Mouse (Mus musculus): Measurements from ENCODE around the gene Hnf4a. TPM values are rescaled to one million over a fixed set of nuclear protein-coding genes. Genes with fewer than 3 reads are reported as not detected.

Hnf4a gene
- polyA plus RNA-seq, 1 experiment = not detected

DNA sequence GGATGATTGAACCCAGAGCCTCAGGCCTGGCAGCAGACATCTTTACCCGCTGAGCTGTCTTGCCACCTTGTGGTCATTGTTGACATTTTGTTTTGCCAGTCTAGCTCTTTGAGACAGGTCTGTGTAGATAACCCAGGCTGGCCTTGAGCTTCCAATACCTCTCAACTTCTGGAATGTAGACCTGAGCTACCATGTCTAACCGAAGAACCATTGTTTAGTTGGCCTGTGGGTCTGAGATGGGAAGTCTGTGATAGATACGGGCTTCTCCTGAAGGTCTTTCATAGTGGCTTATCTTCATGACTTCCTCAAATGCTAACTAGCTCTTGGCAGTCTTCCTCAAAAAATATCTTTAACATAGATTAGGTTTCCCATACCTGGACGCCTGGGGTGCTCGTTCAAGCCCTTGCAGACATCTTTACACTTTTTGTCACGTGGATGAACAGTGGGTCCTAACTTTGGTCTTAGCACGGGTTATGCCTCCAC lies 19.2 kb downstream of the Hnf4a start:
- H3K4me3 ChIP-seq (ENCODE audit: insufficient read depth, poor library complexity, severe bottlenecking) = no peak overlapping the region
- H3K79me3 ChIP-seq (ENCODE audit: low read depth) = no peaks in the 10 kb centered on the region
- H3ac ChIP-seq (ENCODE audit: control insufficient read depth, insufficient read length, low read depth) = no peak overlapping the region
- no peaks in the 10 kb centered on the region for H3K79me2 ChIP-seq (ENCODE audit: control insufficient read depth, insufficient read depth)
- peaks cover 15% of the 10 kb centered on the region for H3K27me3 ChIP-seq (ENCODE audit: control insufficient read depth, insufficient read depth, insufficient read length)
- TF ChIP-seq FOSL1 (IDR thresholded peaks at IDR 0.05; ENCODE audit: insufficient read depth, low read length, poor library complexity, severe bottlenecking) = no peak
- TF ChIP-seq MYOD1 (IDR thresholded peaks at IDR 0.05; ENCODE audit: control insufficient read depth, insufficient read length, low read depth) = no peak
- no peak for TF ChIP-seq CTCF (IDR thresholded peaks at IDR 0.05; ENCODE audit: control insufficient read depth, insufficient read depth, insufficient read length)
- TF ChIP-seq CEBPB (IDR thresholded peaks at IDR 0.05; ENCODE audit: low read depth) = no peak
- TF ChIP-seq MAX (IDR thresholded peaks at IDR 0.05) = no peak
- no peak for TF ChIP-seq MYOG (IDR thresholded peaks at IDR 0.05; ENCODE audit: control insufficient read depth, extremely low read depth, insufficient read length)
- no peak for TF ChIP-seq USF1 (IDR thresholded peaks at IDR 0.05; ENCODE audit: low read depth)
- H3K36me3 ChIP-seq (ENCODE audit: control insufficient read depth, insufficient read depth) = no peaks in the 10 kb centered on the region

DNA sequence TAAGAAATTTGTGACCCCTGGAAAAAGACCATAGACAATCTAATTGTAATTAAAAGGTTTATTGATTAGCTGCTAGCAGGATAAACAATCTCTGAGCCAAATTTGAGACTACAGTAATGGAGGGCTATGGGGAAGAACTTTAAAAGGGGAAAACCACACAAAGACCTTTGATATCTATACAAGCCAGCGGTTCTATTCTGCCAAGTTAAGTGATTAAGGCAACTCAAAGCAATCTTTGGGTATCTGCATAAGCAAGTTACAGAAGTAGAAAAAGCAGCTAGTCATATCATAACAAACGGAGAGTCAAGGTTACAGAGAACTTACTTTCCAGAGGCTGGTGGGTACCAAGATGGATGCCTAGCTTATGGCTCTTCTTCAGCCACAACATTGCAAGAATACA lies 20.9 kb downstream of the Hnf4a start:
- TF ChIP-seq MYOD1 (IDR thresholded peaks at IDR 0.05; ENCODE audit: control insufficient read depth, insufficient read length, low read depth) (no peak), USF1 (IDR thresholded peaks at IDR 0.05; ENCODE audit: low read depth) (no peak), CEBPB (IDR thresholded peaks at IDR 0.05; ENCODE audit: low read depth) (no peak), CTCF (IDR thresholded peaks at IDR 0.05; ENCODE audit: control insufficient read depth, insufficient read depth, insufficient read length) (no peak), FOSL1 (IDR thresholded peaks at IDR 0.05; ENCODE audit: insufficient read depth, low read length, poor library complexity, severe bottlenecking) (no peak), MAX (IDR thresholded peaks at IDR 0.05) (no peak), MYOG (IDR thresholded peaks at IDR 0.05; ENCODE audit: control insufficient read depth, extremely low read depth, insufficient read length) (no peak)
- no peaks in the 10 kb centered on the region for H3K79me2 ChIP-seq (ENCODE audit: control insufficient read depth, insufficient read depth)

DNA sequence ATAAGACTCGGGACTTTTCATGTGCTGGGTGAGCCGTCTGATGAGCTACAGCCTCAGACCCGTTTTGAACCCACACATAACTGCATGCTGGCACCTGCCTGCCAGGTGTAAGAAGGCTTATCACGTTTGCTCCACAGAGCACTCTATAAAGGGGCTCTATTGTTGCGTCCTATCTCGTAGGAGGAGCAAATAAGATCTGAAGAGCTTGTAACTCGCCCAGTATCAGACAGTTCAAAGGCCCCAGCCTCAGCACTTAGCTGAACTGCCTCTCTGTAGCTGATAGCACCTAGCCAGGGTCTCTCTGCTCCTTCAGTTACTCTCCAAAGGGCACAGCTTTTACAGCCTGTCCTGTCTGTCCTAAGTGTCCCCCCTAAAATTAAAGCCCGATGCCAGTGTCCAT lies 23.8 kb downstream of the Hnf4a start:
- no peaks in the 10 kb centered on the region for H3K79me3 ChIP-seq (ENCODE audit: low read depth)
- no peak overlapping the region for H3ac ChIP-seq (ENCODE audit: control insufficient read depth, insufficient read length, low read depth)
- H3K4me3 ChIP-seq (ENCODE audit: insufficient read depth, poor library complexity, severe bottlenecking) = no peak overlapping the region
- no peaks in the 10 kb centered on the region for H3K36me3 ChIP-seq (ENCODE audit: control insufficient read depth, insufficient read depth)
- no peaks in the 10 kb centered on the region for H3K79me2 ChIP-seq (ENCODE audit: control insufficient read depth, insufficient read depth)
- H3K27me3 ChIP-seq (ENCODE audit: control insufficient read depth, insufficient read depth, insufficient read length) = peaks cover 26% of the 10 kb centered on the region
- no peak for TF ChIP-seq MAX (IDR thresholded peaks at IDR 0.05)
- no peak for TF ChIP-seq MYOD1 (IDR thresholded peaks at IDR 0.05; ENCODE audit: control insufficient read depth, insufficient read length, low read depth)
- no peak for TF ChIP-seq USF1 (IDR thresholded peaks at IDR 0.05; ENCODE audit: low read depth)
- no peak for TF ChIP-seq FOSL1 (IDR thresholded peaks at IDR 0.05; ENCODE audit: insufficient read depth, low read length, poor library complexity, severe bottlenecking)
- TF ChIP-seq CTCF (IDR thresholded peaks at IDR 0.05; ENCODE audit: control insufficient read depth, insufficient read depth, insufficient read length) = no peak
- TF ChIP-seq MYOG (IDR thresholded peaks at IDR 0.05; ENCODE audit: control insufficient read depth, extremely low read depth, insufficient read length) = no peak
- TF ChIP-seq CEBPB (IDR thresholded peaks at IDR 0.05; ENCODE audit: low read depth) = no peak

More for the DNA sequence above, 20.9 kb downstream of the Hnf4a start:
- Histone ChIP-seq H3K4me3 (ENCODE audit: insufficient read depth, poor library complexity, severe bottlenecking) (no peak overlapping the region), H3K36me3 (ENCODE audit: control insufficient read depth, insufficient read depth) (no peaks in the 10 kb centered on the region), H3K27me3 (ENCODE audit: control insufficient read depth, insufficient read depth, insufficient read length) (peaks cover 19% of the 10 kb centered on the region), H3ac (ENCODE audit: control insufficient read depth, insufficient read length, low read depth) (no peak overlapping the region), H3K79me3 (ENCODE audit: low read depth) (no peaks in the 10 kb centered on the region)

DNA sequence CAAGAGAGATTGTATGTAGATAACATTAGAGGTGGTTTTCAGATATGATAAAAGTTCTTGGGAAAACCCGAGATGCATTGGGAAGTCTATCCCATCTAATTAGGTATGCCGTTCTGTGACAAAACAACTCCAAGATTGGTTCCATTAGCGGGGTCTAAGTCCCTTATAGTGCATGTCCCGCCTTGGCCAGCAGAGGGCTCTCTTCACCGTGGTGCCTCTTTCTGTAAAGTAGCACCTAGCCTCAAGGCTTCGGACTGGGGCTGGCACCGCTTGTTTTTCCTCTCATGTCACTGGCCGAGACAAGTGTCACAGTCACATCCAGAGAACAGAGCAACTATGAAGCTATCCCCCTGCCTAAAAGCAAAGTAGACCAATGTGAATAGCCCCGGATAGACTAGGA lies 25.3 kb downstream of the Hnf4a start:
- Histone ChIP-seq H3K79me2 (ENCODE audit: control insufficient read depth, insufficient read depth) (no peaks in the 10 kb centered on the region), H3K4me3 (ENCODE audit: insufficient read depth, poor library complexity, severe bottlenecking) (no peak overlapping the region), H3ac (ENCODE audit: control insufficient read depth, insufficient read length, low read depth) (no peak overlapping the region), H3K79me3 (ENCODE audit: low read depth) (no peaks in the 10 kb centered on the region), H3K27me3 (ENCODE audit: control insufficient read depth, insufficient read depth, insufficient read length) (peaks cover 37% of the 10 kb centered on the region), H3K36me3 (ENCODE audit: control insufficient read depth, insufficient read depth) (no peaks in the 10 kb centered on the region)
- no peak for TF ChIP-seq CEBPB (IDR thresholded peaks at IDR 0.05; ENCODE audit: low read depth)
- TF ChIP-seq CTCF (IDR thresholded peaks at IDR 0.05; ENCODE audit: control insufficient read depth, insufficient read depth, insufficient read length) = peak; percentile 71
- no peak for TF ChIP-seq MYOG (IDR thresholded peaks at IDR 0.05; ENCODE audit: control insufficient read depth, extremely low read depth, insufficient read length)
- TF ChIP-seq MYOD1 (IDR thresholded peaks at IDR 0.05; ENCODE audit: control insufficient read depth, insufficient read length, low read depth) = no peak

DNA sequence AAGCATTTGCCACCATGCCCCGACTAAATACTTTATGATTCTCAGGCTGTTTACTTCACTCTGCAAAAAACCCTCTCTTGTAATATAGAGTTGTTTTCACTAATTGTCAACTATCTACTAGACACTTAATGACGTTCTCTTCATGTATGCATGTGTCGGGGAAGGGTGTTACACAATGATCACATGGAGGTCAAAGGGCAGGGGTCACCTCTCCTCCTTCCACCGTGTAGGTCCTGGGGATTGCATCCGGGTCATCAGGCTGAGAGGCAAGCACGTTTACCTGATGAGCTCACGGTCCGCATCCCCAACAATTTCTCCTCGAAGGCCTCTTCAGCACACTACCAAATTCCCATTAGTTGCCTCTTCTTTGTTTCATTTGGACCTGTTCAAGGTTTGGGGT lies 26.6 kb downstream of the Hnf4a start:
- Histone ChIP-seq H3ac (ENCODE audit: control insufficient read depth, insufficient read length, low read depth) (no peak overlapping the region), H3K4me3 (ENCODE audit: insufficient read depth, poor library complexity, severe bottlenecking) (no peak overlapping the region), H3K79me3 (ENCODE audit: low read depth) (no peaks in the 10 kb centered on the region), H3K36me3 (ENCODE audit: control insufficient read depth, insufficient read depth) (no peaks in the 10 kb centered on the region), H3K27me3 (ENCODE audit: control insufficient read depth, insufficient read depth, insufficient read length) (peaks cover 44% of the 10 kb centered on the region), H3K79me2 (ENCODE audit: control insufficient read depth, insufficient read depth) (no peaks in the 10 kb centered on the region)
- TF ChIP-seq USF1 (IDR thresholded peaks at IDR 0.05; ENCODE audit: low read depth) (no peak), MYOG (IDR thresholded peaks at IDR 0.05; ENCODE audit: control insufficient read depth, extremely low read depth, insufficient read length) (no peak), FOSL1 (IDR thresholded peaks at IDR 0.05; ENCODE audit: insufficient read depth, low read length, poor library complexity, severe bottlenecking) (no peak), MYOD1 (IDR thresholded peaks at IDR 0.05; ENCODE audit: control insufficient read depth, insufficient read length, low read depth) (no peak), MAX (IDR thresholded peaks at IDR 0.05) (no peak), CTCF (IDR thresholded peaks at IDR 0.05; ENCODE audit: control insufficient read depth, insufficient read depth, insufficient read length) (no peak)

DNA sequence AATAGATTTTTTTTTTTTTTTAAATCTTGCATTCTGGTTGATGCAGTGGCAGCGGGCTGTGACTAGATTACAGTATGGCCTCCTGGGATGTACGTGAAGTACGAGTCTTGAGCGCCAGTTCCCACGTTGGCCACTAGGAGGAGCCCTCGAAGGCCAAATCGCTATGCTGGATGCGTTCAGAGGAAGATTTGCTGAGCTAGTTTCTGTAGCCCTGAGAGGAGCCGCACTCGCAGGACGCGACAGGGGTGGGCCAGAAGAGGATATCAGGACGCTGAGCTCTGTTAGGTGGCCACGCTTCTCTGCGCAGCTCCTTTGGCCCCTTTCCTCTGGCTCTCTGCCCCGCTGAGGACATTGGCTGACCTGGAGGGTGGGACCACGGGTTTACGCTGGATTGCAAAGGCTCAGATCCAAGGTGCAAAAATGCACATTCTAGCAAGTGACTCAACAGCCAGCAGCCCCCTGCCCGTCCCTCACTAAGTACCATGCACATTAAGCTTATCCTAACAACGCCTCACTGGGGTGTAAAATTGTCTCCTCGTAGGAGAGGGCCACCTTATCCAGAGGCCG lies 28.4 kb downstream of the Hnf4a start:
- Histone ChIP-seq H3ac (ENCODE audit: control insufficient read depth, insufficient read length, low read depth) (no peak overlapping the region), H3K4me3 (ENCODE audit: insufficient read depth, poor library complexity, severe bottlenecking) (no peak overlapping the region), H3K79me2 (ENCODE audit: control insufficient read depth, insufficient read depth) (no peaks in the 10 kb centered on the region), H3K79me3 (ENCODE audit: low read depth) (no peaks in the 10 kb centered on the region), H3K27me3 (ENCODE audit: control insufficient read depth, insufficient read depth, insufficient read length) (peaks cover 47% of the 10 kb centered on the region), H3K36me3 (ENCODE audit: control insufficient read depth, insufficient read depth) (no peaks in the 10 kb centered on the region)
- TF ChIP-seq CTCF (IDR thresholded peaks at IDR 0.05; ENCODE audit: control insufficient read depth, insufficient read depth, insufficient read length) = peak; percentile 71
- TF ChIP-seq MAX (IDR thresholded peaks at IDR 0.05) = no peak

Measured in C2C12 (cell line).